Mouse (Mus musculus): ENCODE results near the gene Hhat. TPM values are rescaled to one million over a fixed set of nuclear protein-coding genes. Genes with fewer than 3 reads are reported as not detected.

Gene Hhat
- polyA plus RNA-seq, 2 experiments: 10.0 to 12.6 TPM

- ATAC-seq (ENCODE audit: low FRiP score, low read depth) (no peak), DNase-seq (ENCODE audit: low spot score) (no peak)
- 73% methylated on average over 9 of the region's 9 CpGs for WGBS
- H3K4me2 ChIP-seq (replicated peaks; ENCODE audit: low read depth, low read length, severe bottlenecking): no peak overlapping the region
- H3K27me3 ChIP-seq (ENCODE audit: control insufficient read depth, insufficient read depth, low read length): no peaks in the 10 kb centered on the region
- H3K4me3 ChIP-seq (replicated peaks; ENCODE audit: low read length): no peak overlapping the region
- H3K9me3 ChIP-seq (ENCODE audit: control insufficient read depth, low read length): no peaks in the 10 kb centered on the region
- H3K4me1 ChIP-seq (ENCODE audit: control insufficient read depth, insufficient read depth, low read length): no peaks in the 10 kb centered on the region
- H3K36me3 ChIP-seq (ENCODE audit: control insufficient read depth, insufficient read depth, low read length): no peaks in the 10 kb centered on the region
- H3K27ac ChIP-seq (replicated peaks; ENCODE audit: low read depth, low read length): no peak overlapping the region
- no peak for TF ChIP-seq POLR2A (IDR thresholded peaks at IDR 0.05; ENCODE audit: borderline replicate concordance, extremely low read depth, insufficient read depth, insufficient read length)
- no peak overlapping the region for H3K9ac ChIP-seq (ENCODE audit: low read depth, low read length, severe bottlenecking)
These were observed 226.9 kb downstream of the Hhat start for GRCm38 (mm10) chr1:192544091-192544490.

- Histone ChIP-seq H3K4me1 (ENCODE audit: control insufficient read depth, insufficient read depth, low read length) (no peaks in the 10 kb centered on the region), H3K9me3 (ENCODE audit: control insufficient read depth, low read length) (no peaks in the 10 kb centered on the region), H3K27me3 (ENCODE audit: control insufficient read depth, insufficient read depth, low read length) (no peaks in the 10 kb centered on the region), H3K27ac (replicated peaks; ENCODE audit: low read depth, low read length) (no peak overlapping the region), H3K9ac (ENCODE audit: low read depth, low read length, severe bottlenecking) (no peak overlapping the region), H3K4me2 (replicated peaks; ENCODE audit: low read depth, low read length, severe bottlenecking) (no peak overlapping the region), H3K4me3 (replicated peaks; ENCODE audit: low read length) (no peak overlapping the region), H3K36me3 (ENCODE audit: control insufficient read depth, insufficient read depth, low read length) (no peaks in the 10 kb centered on the region)
- WGBS: 84% methylated on average over 4 of the region's 4 CpGs
- no peak for TF ChIP-seq POLR2A (IDR thresholded peaks at IDR 0.05; ENCODE audit: borderline replicate concordance, extremely low read depth, insufficient read depth, insufficient read length)
- ATAC-seq (ENCODE audit: low FRiP score, low read depth) (no peak), DNase-seq (ENCODE audit: low spot score) (no peak)
These were observed 227.3 kb downstream of the Hhat start for GRCm38 (mm10) chr1:192543686-192544085.

GRCm38 (mm10) chr1:192542093-192542492 is 228.9 kb downstream of the Hhat start:
- no peaks in the 10 kb centered on the region for H3K36me3 ChIP-seq (ENCODE audit: control insufficient read depth, insufficient read depth, low read length)
- ATAC-seq (ENCODE audit: low FRiP score, low read depth) (no peak), DNase-seq (ENCODE audit: low spot score) (no peak)
- no peaks in the 10 kb centered on the region for H3K27me3 ChIP-seq (ENCODE audit: control insufficient read depth, insufficient read depth, low read length)
- H3K9ac ChIP-seq (ENCODE audit: low read depth, low read length, severe bottlenecking): no peak overlapping the region
- no peaks in the 10 kb centered on the region for H3K4me1 ChIP-seq (ENCODE audit: control insufficient read depth, insufficient read depth, low read length)
- H3K4me2 ChIP-seq (replicated peaks; ENCODE audit: low read depth, low read length, severe bottlenecking): no peak overlapping the region
- H3K27ac ChIP-seq (replicated peaks; ENCODE audit: low read depth, low read length): no peak overlapping the region
- no peaks in the 10 kb centered on the region for H3K9me3 ChIP-seq (ENCODE audit: control insufficient read depth, low read length)
- no peak for TF ChIP-seq POLR2A (IDR thresholded peaks at IDR 0.05; ENCODE audit: borderline replicate concordance, extremely low read depth, insufficient read depth, insufficient read length)
- 87% methylated on average over 2 of the region's 2 CpGs for WGBS
- H3K4me3 ChIP-seq (replicated peaks; ENCODE audit: low read length): no peak overlapping the region

GRCm38 (mm10) chr1:192537169-192537568 is 233.9 kb downstream of the Hhat start:
- no peak for DNase-seq (ENCODE audit: low spot score)
- WGBS: 50% methylated on average over 7 of the region's 7 CpGs
- Histone ChIP-seq H3K27me3 (ENCODE audit: control insufficient read depth, insufficient read depth, low read length) (no peaks in the 10 kb centered on the region), H3K4me3 (replicated peaks; ENCODE audit: low read length) (no peak overlapping the region), H3K27ac (replicated peaks; ENCODE audit: low read depth, low read length) (no peak overlapping the region), H3K9ac (ENCODE audit: low read depth, low read length, severe bottlenecking) (no peak overlapping the region), H3K4me1 (ENCODE audit: control insufficient read depth, insufficient read depth, low read length) (no peaks in the 10 kb centered on the region), H3K9me3 (ENCODE audit: control insufficient read depth, low read length) (no peaks in the 10 kb centered on the region), H3K4me2 (replicated peaks; ENCODE audit: low read depth, low read length, severe bottlenecking) (no peak overlapping the region), H3K36me3 (ENCODE audit: control insufficient read depth, insufficient read depth, low read length) (no peaks in the 10 kb centered on the region)
- no peak for TF ChIP-seq POLR2A (IDR thresholded peaks at IDR 0.05; ENCODE audit: borderline replicate concordance, extremely low read depth, insufficient read depth, insufficient read length)
- ATAC-seq (ENCODE audit: low FRiP score, low read depth): no peak

- ATAC-seq (ENCODE audit: low FRiP score, low read depth): no peak
- WGBS: 56% methylated on average over 1 of the region's 1 CpGs
- no peak overlapping the region for H3K27ac ChIP-seq (replicated peaks; ENCODE audit: low read depth, low read length)
- H3K36me3 ChIP-seq (ENCODE audit: control insufficient read depth, insufficient read depth, low read length): no peaks in the 10 kb centered on the region
- no peak for DNase-seq (ENCODE audit: low spot score)
- no peaks in the 10 kb centered on the region for H3K27me3 ChIP-seq (ENCODE audit: control insufficient read depth, insufficient read depth, low read length)
- no peaks in the 10 kb centered on the region for H3K4me1 ChIP-seq (ENCODE audit: control insufficient read depth, insufficient read depth, low read length)
- TF ChIP-seq POLR2A (IDR thresholded peaks at IDR 0.05; ENCODE audit: borderline replicate concordance, extremely low read depth, insufficient read depth, insufficient read length): no peak
- H3K4me3 ChIP-seq (replicated peaks; ENCODE audit: low read length): no peak overlapping the region
- H3K9ac ChIP-seq (ENCODE audit: low read depth, low read length, severe bottlenecking): no peak overlapping the region
- no peak overlapping the region for H3K4me2 ChIP-seq (replicated peaks; ENCODE audit: low read depth, low read length, severe bottlenecking)
- H3K9me3 ChIP-seq (ENCODE audit: control insufficient read depth, low read length): no peaks in the 10 kb centered on the region
These were observed 234.6 kb downstream of the Hhat start for GRCm38 (mm10) chr1:192536440-192536839.

GRCm38 (mm10) chr1:192533016-192533415 is 238.0 kb downstream of the Hhat start:
- Histone ChIP-seq H3K9ac (ENCODE audit: low read depth, low read length, severe bottlenecking) (no peak overlapping the region), H3K27me3 (ENCODE audit: control insufficient read depth, insufficient read depth, low read length) (no peaks in the 10 kb centered on the region), H3K36me3 (ENCODE audit: control insufficient read depth, insufficient read depth, low read length) (no peaks in the 10 kb centered on the region), H3K4me2 (replicated peaks; ENCODE audit: low read depth, low read length, severe bottlenecking) (no peak overlapping the region), H3K27ac (replicated peaks; ENCODE audit: low read depth, low read length) (no peak overlapping the region), H3K9me3 (ENCODE audit: control insufficient read depth, low read length) (no peaks in the 10 kb centered on the region), H3K4me1 (ENCODE audit: control insufficient read depth, insufficient read depth, low read length) (no peaks in the 10 kb centered on the region), H3K4me3 (replicated peaks; ENCODE audit: low read length) (no peak overlapping the region)
- ATAC-seq (ENCODE audit: low FRiP score, low read depth) (no peak), DNase-seq (ENCODE audit: low spot score) (no peak)
- TF ChIP-seq POLR2A (IDR thresholded peaks at IDR 0.05; ENCODE audit: borderline replicate concordance, extremely low read depth, insufficient read depth, insufficient read length): no peak
